Mouse (Mus musculus) midbrain, embryonic 11.5 days (tissue): ENCODE results near the gene Pcmtd2. TPM values are rescaled to one million over a fixed set of nuclear protein-coding genes. Genes with fewer than 3 reads are reported as not detected.

Experiments used
- ATAC-seq: fragments of 200-750 bp; cut with Nextera tagmentation; 2 replicates; pipeline ENCODE4 v1.8.0; 2017; ENCODE audit warnings: moderate TSS enrichment, moderate library complexity; ENCODE audit not compliant: low FRiP score
- DNase-seq: peaks from one replicate; pipeline ENCODE4 v3.0.0; 2015; ENCODE audit warnings: low spot score; ENCODE audit errors: missing footprints
- H3K27ac ChIP-seq: fragments of 300-500 bp; sonication (generic); 2 replicates; pipeline ENCODE4 v1.5.1; 2014; ENCODE audit warnings: low read depth, low read length
- H3K27me3 ChIP-seq: fragments of 300-500 bp; sonication (generic); 2 replicates; pipeline ENCODE4 v1.6.1; 2014; ENCODE audit warnings: mild to moderate bottlenecking, low read length, moderate library complexity, mixed read lengths; ENCODE audit not compliant: control insufficient read depth, insufficient read depth
- H3K36me3 ChIP-seq: fragments of 300-500 bp; sonication (generic); 2 replicates; pipeline ENCODE4 v1.6.1; 2014; ENCODE audit warnings: mild to moderate bottlenecking, low read length, moderate library complexity, mixed read lengths; ENCODE audit not compliant: control insufficient read depth, insufficient read depth
- H3K4me1 ChIP-seq: fragments of 300-500 bp; sonication (generic); 2 replicates; pipeline ENCODE4 v1.6.1; 2014; ENCODE audit warnings: low read length; ENCODE audit not compliant: control insufficient read depth, insufficient read depth
- H3K4me2 ChIP-seq: fragments of 300-500 bp; sonication (generic); 2 replicates; pipeline ENCODE4 v1.6.1; 2014; ENCODE audit warnings: mild to moderate bottlenecking, moderate library complexity
- H3K4me3 ChIP-seq: fragments of 300-500 bp; sonication (generic); 2 replicates; pipeline ENCODE4 v1.5.1; 2014; ENCODE audit warnings: low read depth, low read length
- H3K9ac ChIP-seq: fragments of 300-500 bp; sonication (generic); 2 replicates; pipeline ENCODE4 v1.6.1; 2014; ENCODE audit warnings: low read length
- H3K9me3 ChIP-seq: fragments of 300-500 bp; sonication (generic); 2 replicates; pipeline ENCODE4 v1.6.1; 2016; ENCODE audit warnings: low read length; ENCODE audit not compliant: control insufficient read depth
- WGBS: fragments of 180-500 bp; shearing (Covaris S2); extraction: QIAGEN DNeasy Blood & Tissue Kit; methylation state at CpG from one replicate; pipeline ENCODE4 v1.1.7; 2014; 5-methylcytosine and 5-hydroxymethylcytosine counted together
- polyA plus RNA-seq: library from polyadenylated mRNA; unstranded; fragments of >200 nt; fragmentation: Nextera tagmentation; extraction: Ambion mirVana; gene quantifications from 2 replicates; pipeline ENCODE4 v1.2.1, GENCODE M21; 2014

Gene Pcmtd2
- polyA plus RNA-seq, 1 experiment from 2014 or later = 37.7 TPM

DNA sequence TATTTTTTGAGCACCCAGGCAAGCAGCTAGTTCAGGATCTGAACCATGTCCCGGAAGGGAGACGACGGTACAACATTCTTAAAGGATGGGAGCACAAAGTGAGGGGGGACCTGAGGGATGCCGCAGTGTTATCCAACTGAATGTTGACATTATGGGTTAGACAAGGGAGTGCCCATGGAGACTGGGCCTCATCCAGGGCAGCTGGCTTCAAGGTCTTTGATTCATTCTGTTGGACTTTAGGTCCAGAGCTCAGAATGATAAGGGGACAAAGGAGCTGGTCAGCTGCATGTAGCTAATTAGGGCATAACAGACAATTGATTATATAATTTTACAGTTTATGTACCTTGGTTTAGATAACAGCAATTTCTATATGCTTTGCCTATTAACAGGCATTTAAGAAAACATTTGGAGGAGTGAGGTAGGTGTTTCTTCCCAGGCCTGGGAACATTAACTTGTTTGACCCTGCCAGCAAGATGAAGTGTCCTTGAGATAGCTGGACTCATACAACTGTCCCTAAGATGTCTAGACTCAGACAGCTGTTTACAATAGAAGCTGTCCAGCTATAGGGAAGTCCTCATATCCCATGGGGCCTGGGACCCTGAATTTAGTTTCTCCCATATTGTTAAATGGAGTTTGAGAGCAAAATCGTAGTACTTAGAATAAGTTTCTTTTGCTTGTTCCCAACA lies 8.2 kb downstream of the Pcmtd2 start:
- Histone ChIP-seq H3K4me1 (no peaks in the 10 kb centered on the region), H3K36me3 (no peaks in the 10 kb centered on the region; the same call in 1 of the 2 replicates), H3K9ac (no peak overlapping the region), H3K27ac (no peak overlapping the region), H3K9me3 (no peaks in the 10 kb centered on the region), H3K27me3 (no peaks in the 10 kb centered on the region), H3K4me3 (no peak overlapping the region), H3K4me2 (no peak overlapping the region)
- ATAC-seq = no peak
- DNase-seq = peak; percentile 81
- 84% methylated on average over 5 of the region's 5 CpGs for WGBS

DNA sequence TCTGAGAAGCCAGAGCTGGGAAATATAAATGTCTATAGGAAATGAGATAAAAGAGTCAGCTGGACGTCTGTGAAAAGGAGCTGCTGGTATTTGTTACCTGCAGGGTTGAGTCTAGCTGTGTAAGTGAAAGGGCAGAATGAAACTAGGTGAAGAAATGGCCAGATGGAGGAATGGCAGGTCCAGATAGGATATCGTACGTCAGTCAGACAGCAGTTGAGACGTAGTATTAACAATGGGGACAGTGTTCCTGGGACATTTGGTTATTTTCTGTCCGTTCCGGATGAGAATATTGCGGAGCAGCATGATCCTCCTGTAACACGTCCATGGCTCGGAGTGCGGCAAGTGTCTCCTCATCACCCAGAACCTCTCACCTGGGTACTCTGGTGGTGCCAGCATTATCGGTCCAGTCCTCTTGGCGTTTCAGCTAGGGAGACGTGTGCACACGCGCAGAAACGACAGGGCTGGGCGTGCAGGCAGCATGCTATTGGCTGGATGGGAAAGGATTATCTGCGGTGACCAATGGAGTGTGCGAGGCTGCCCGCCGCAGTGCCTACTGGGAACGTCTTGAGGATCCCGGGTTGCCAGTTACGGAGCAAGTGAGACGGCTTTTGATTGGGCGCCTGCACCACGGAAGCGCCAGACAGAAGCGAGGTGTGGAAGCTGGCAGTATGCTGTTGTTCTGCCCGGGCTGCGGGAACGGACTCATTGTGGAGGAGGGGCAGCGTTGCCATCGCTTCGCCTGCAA lies 26.3 kb downstream of the Pcmtd2 start, which contains the start of gene Polr3k:
Gene Polr3k (plus strand): TSS at position 547 of the 745 bp plus-strand sequence.
- H3K9ac ChIP-seq = peak within 1 kb of the TSS; percentile 88
- no peaks in the 10 kb centered on the region for H3K27me3 ChIP-seq
- H3K4me1 ChIP-seq = peaks cover 11% of the 10 kb centered on the region
- H3K27ac ChIP-seq = peak within 1 kb of the TSS; percentile 57; the same call in 1 of the 2 replicates
- no peaks in the 10 kb centered on the region for H3K36me3 ChIP-seq
- H3K9me3 ChIP-seq = no peaks in the 10 kb centered on the region
- peak within 1 kb of the TSS; percentile 84 for H3K4me3 ChIP-seq
- WGBS = under 1% methylated on average over 35 of the region's 35 CpGs
- H3K4me2 ChIP-seq = peak within 1 kb of the TSS; percentile 87
- DNase-seq (peak; percentile 98), ATAC-seq (peak; percentile 100)

DNA sequence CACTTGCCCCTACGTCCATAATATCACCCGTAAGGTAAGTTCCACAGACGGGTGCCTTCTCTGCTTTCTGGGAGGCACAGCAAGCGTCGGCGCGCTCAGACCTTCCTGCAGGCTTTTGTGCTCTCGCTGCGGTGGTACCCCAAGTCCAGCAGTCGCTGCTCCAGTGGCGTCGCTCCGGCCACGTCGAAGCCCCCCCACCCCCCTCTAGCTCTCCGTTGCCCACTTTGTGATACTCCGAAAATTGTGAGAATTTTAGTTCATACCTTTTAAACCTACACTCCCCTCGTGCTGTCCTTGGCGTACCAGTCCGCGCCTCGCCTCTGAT lies 26.8 kb downstream of the Pcmtd2 start:
- H3K9me3 ChIP-seq = no peaks in the 10 kb centered on the region
- peak overlapping the region; percentile 51; the same call in 1 of the 2 replicates for H3K27ac ChIP-seq
- no peaks in the 10 kb centered on the region for H3K27me3 ChIP-seq
- peak; percentile 70 for ATAC-seq
- H3K4me2 ChIP-seq = peak overlapping the region; percentile 87
- DNase-seq = peak; percentile 97
- under 1% methylated on average over 22 of the region's 22 CpGs for whole genome bisulfite sequencing
- peaks cover 11% of the 10 kb centered on the region for H3K4me1 ChIP-seq
- H3K36me3 ChIP-seq = no peaks in the 10 kb centered on the region
- H3K9ac ChIP-seq = peak overlapping the region; percentile 88
- peak overlapping the region; percentile 84 for H3K4me3 ChIP-seq

DNA sequence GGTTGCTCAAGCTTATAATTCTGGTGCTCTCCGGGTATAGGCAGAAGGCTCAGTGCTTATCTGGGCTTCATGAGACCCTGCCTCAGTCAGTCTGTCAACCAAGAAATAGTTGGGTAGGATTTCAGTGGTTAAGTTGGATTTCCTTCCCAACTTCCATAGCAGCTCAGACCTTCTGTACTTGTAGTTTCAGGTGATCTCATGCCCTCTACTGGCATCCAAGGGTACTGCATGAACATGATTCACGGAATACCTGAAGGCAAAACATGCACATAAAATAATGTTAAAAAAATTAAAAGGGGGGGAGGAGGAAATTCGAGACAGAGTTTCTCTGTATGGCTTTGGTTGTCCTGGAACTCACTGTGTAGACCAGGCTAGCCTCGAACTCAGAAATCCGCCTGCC lies 29.3 kb downstream of the Pcmtd2 start:
- Histone ChIP-seq H3K4me3 (no peak overlapping the region), H3K4me1 (peaks cover 11% of the 10 kb centered on the region), H3K36me3 (peaks cover 2% of the 10 kb centered on the region; the same call in 1 of the 2 replicates), H3K9me3 (no peaks in the 10 kb centered on the region), H3K9ac (no peak overlapping the region), H3K27me3 (no peaks in the 10 kb centered on the region), H3K4me2 (no peak overlapping the region), H3K27ac (no peak overlapping the region)
- ATAC-seq (no peak), DNase-seq (peak; percentile 92)
- 63% methylated on average over 5 of the region's 5 CpGs for WGBS

DNA sequence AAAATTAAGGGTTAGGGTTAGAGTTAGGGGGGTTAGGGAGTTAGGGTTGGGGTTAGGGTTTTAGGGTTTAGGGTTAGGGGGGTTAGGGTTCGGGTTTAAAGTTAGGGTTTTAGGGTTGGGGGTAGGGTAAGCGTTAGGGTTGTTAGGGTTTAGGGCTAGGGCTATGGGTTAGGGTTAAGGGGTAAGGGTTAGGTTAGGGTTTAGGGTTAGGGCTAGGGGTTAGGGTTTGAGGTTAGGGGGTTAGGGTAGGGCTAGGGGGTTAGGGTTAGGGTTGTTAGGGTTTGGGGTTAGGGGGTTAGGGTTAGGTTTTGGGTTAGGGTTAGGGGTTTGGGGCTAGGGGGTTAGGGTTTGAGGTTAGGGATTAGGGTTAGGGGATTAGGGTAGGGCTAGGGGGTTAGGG lies 33.4 kb downstream of the Pcmtd2 start:
- Histone ChIP-seq H3K4me1 (no peaks in the 10 kb centered on the region), H3K9me3 (no peaks in the 10 kb centered on the region), H3K27ac (no peak overlapping the region), H3K27me3 (no peaks in the 10 kb centered on the region), H3K9ac (no peak overlapping the region), H3K4me2 (no peak overlapping the region), H3K36me3 (peaks cover 2% of the 10 kb centered on the region; the same call in 1 of the 2 replicates), H3K4me3 (no peak overlapping the region)
- ATAC-seq (no peak), DNase-seq (no peak)
- 97% methylated on average over 2 of the region's 2 CpGs for WGBS

DNA sequence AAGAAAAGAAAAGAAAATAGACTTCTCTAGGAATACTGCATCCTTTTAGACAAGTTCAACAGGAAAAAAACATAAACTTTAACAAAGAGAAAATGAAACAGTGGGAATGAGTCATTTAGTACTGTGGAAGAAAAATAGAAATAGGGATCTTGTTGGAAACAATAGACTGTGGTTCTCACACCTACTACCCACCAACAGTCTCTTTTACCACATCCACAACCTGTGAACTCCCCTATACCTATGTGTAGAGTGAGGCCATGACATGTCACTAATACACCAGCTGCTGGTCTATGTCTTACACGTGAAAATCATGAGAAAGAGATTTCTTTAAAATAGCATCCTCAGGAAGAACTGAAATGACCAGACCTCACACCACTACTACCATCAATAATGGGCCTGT lies 41.2 kb downstream of the Pcmtd2 start:
- DNase-seq (no peak), ATAC-seq (no peak)
- H3K4me1 ChIP-seq = no peaks in the 10 kb centered on the region
- no peaks in the 10 kb centered on the region for H3K9me3 ChIP-seq
- H3K36me3 ChIP-seq = no peaks in the 10 kb centered on the region
- no peak overlapping the region for H3K27ac ChIP-seq
- no peaks in the 10 kb centered on the region for H3K27me3 ChIP-seq
- no peak overlapping the region for H3K4me2 ChIP-seq
- no peak overlapping the region for H3K4me3 ChIP-seq
- WGBS = 75% methylated on average over 1 of the region's 1 CpGs
- H3K9ac ChIP-seq = no peak overlapping the region

DNA sequence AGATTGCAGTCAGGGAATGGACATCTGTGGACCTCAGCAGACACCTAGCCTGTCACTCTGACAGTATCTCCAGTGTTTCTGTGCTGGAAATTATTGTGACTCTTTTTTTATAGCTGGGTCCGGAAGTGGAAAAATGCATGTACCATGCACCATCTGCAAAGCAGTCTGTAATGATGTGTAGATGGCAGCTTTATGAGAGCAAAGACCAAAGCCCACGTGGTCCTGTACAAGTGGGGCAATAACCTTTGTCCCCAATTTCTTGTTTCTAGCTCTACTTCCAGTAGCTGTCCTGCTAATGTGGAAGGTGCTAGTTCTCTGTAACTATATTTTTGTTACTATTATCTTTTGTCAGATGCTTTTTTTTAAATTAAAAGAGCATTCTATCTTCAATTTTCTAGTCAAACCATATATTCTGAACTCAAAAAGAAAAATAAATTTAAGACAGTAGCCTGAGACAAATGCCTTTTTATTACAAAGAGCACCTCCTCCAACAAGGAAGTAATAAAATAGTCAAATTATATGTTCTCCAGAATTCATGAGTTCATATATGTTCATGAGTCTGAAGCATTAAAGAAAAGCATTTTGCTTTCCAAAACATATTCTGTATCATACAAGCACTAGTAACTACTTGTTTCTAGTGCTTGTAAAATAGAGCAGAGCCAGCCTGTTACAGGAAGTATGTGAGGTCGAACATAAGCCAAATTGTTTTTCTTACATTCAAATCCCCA lies 45.5 kb downstream of the Pcmtd2 start:
- H3K9me3 ChIP-seq = no peaks in the 10 kb centered on the region
- no peak for ATAC-seq
- H3K4me1 ChIP-seq = no peaks in the 10 kb centered on the region
- H3K4me3 ChIP-seq = no peak overlapping the region
- no peak overlapping the region for H3K27ac ChIP-seq
- H3K36me3 ChIP-seq = no peaks in the 10 kb centered on the region
- H3K4me2 ChIP-seq = no peak overlapping the region
- no peaks in the 10 kb centered on the region for H3K27me3 ChIP-seq
- WGBS = 86% methylated on average over 3 of the region's 3 CpGs
- no peak for DNase-seq
- H3K9ac ChIP-seq = no peak overlapping the region
